Mouse (Mus musculus) layer of hippocampus, adult 9-11 months (tissue): ENCODE measurements around the gene Mink1.

Experiments
- DNase-seq: peaks from one replicate; pipeline ENCODE4 v3.0.0; 2022

Mink1 gene

DNA sequence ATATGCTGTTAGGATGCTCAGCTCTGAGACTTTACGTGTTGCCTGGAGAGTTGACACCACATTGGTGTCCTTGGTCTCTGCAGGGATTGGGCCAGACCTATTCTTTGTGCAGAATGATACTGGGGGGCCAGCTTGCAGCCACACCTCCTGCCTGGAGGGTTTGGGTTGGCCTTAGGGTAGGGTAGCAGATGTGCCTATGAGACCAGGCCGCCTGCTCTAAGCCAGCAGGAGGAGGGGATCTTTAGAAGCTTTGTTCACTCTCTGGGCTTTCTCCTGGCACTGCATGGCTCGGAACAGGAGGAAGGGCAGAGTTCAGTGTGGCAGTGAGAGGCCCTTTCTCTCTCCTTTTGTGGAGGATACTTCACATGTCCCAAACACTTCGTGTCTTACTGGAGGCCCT lies 33.4 kb downstream of the Mink1 start:
- no peak for DNase-seq

GRCm38 (mm10) chr11:70597301-70597700 lies 34.6 kb downstream of the Mink1 start:
- no peak for DNase-seq

- no peak for DNase-seq
These were observed 35.8 kb downstream of the Mink1 start for GRCm38 (mm10) chr11:70598451-70598953.

- DNase-seq, result peak; percentile 73
These were observed 42.4 kb downstream of the Mink1 start for GRCm38 (mm10) chr11:70605024-70605566.

- no peak for DNase-seq
These were observed 44.0 kb downstream of the Mink1 start for GRCm38 (mm10) chr11:70606717-70607116.

- no peak for DNase-seq
These were observed 44.9 kb downstream of the Mink1 start for GRCm38 (mm10) chr11:70607611-70608010.

- DNase-seq, result peak; percentile 36
These were observed 45.8 kb downstream of the Mink1 start for GRCm38 (mm10) chr11:70608381-70609066.

GRCm38 (mm10) chr11:70610752-70611151 lies 48.1 kb downstream of the Mink1 start:
- DNase-seq, result no peak

DNA sequence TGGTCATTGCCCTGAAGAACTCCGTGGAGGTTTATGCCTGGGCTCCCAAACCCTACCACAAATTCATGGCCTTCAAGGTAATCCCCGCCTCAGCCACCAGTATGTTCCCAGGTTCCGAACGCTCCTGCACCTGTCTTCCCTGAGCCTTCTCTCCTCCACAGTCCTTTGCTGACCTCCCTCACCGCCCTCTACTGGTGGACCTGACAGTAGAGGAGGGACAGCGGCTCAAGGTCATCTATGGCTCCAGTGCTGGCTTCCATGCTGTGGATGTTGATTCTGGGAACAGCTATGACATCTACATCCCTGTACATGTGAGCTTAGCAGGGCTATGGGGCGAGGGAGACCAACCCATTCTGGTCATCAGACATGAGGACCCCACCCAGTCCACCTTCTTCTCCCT lies 49.8 kb downstream of the Mink1 start:
- DNase-seq, result no peak

DNA sequence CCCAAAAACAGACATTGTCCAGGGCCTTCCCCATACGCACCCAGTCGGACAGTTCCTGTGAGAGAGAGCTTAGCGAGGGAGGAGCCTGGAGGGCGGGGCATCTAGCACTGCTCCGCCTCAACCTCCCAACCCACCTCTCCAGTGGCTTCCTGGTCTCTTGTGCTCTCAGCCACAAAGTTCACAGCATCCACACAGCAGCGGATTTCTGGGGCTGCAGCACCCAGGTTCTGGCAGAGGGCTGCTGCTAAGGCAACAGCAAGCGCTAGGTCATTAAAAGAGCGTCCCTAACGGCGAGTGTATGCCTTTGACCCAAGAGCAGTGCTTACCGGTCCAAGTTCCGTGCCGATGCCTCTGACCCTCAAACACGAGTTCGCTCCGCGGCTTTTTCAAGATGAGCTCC lies 52.4 kb downstream of the Mink1 start:
- peak; percentile 64 for DNase-seq

GRCm38 (mm10) chr11:70615516-70616093 lies 52.9 kb downstream of the Mink1 start, which contains the start of gene 4930544D05Rik:
4930544D05Rik (plus strand) TSS chr11:70615848.
- DNase-seq, result no peak

GRCm38 (mm10) chr11:70619101-70619500 lies 56.4 kb downstream of the Mink1 start, which contains the start of gene Chrne:
Chrne (minus strand) TSS chr11:70619216.
- no peak for DNase-seq

- no peak for DNase-seq
These were observed 59.5 kb downstream of the Mink1 start for GRCm38 (mm10) chr11:70621972-70622814.

DNA sequence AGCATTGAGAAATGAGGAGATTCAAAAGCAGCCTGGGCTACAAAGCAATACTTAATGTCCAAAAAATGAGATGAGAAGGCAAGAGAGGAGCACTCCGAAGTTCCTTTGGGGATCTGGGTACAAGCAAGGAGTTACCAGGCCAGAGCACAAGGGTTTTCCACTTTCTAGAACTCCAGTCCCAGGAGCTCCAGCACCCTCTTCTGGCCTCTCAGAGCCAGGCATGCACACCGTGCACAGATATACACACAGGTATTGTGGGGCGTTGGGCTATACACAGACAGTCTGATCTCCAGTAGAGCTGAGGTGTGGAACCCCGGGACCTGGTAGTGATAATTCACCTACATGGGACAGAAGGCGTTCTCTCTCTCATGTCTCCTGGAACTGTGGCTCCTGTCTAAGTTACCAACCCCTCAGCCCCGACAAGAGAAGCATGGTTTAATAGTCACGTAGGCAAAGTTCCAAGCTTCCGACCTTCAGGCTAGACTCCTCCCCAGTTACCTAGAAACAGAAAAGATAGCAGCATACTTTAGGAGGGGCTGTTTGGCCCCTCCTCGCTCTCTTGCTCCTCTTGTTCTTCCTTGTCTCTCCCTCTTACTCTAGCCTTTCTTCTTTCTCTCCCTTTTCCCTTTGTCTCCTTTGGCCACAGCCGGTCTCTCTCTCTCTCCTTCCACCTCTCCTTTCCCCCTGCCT lies 60.5 kb downstream of the Mink1 start:
- no peak for DNase-seq

GRCm38 (mm10) chr11:70625473-70625872 lies 62.8 kb downstream of the Mink1 start:
- no peak for DNase-seq

- DNase-seq, result no peak
These were observed 64.2 kb downstream of the Mink1 start for GRCm38 (mm10) chr11:70626877-70627276.

- DNase-seq, result no peak
These were observed 65.8 kb downstream of the Mink1 start for GRCm38 (mm10) chr11:70628431-70628830.

- DNase-seq, result no peak
These were observed 66.9 kb downstream of the Mink1 start for GRCm38 (mm10) chr11:70629557-70629956.

GRCm38 (mm10) chr11:70630129-70630528 lies 67.4 kb downstream of the Mink1 start:
- DNase-seq, result no peak

- DNase-seq, result no peak
These were observed 72.9 kb downstream of the Mink1 start for GRCm38 (mm10) chr11:70635601-70636000.

- no peak for DNase-seq
These were observed 75.1 kb downstream of the Mink1 start for GRCm38 (mm10) chr11:70637764-70638163.

DNA sequence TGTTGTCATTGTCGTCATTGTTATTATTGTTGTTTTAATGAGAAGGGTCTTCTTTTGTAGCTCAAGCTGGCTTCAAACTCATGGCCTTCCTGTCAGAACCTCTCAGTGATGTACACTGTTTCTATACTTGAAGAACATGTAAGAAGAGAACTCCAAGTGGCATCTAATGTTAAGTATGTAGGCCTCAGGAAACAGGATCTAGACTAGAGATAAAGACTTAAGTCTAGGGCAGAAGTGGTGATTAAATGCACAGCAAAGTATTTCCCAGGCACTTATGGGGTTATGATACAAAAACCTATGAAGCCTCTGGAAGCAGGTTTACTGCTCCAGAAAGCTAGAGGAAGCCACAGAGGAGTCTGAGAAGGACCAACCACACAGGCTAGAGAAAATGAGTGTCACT lies 75.6 kb downstream of the Mink1 start:
- DNase-seq, result no peak
